Mouse (Mus musculus): ENCODE results near the gene Noc2l.
A peak's percentile ranks its signal among the peaks of the same experiment; 100 is the strongest.

Noc2l gene

DNA sequence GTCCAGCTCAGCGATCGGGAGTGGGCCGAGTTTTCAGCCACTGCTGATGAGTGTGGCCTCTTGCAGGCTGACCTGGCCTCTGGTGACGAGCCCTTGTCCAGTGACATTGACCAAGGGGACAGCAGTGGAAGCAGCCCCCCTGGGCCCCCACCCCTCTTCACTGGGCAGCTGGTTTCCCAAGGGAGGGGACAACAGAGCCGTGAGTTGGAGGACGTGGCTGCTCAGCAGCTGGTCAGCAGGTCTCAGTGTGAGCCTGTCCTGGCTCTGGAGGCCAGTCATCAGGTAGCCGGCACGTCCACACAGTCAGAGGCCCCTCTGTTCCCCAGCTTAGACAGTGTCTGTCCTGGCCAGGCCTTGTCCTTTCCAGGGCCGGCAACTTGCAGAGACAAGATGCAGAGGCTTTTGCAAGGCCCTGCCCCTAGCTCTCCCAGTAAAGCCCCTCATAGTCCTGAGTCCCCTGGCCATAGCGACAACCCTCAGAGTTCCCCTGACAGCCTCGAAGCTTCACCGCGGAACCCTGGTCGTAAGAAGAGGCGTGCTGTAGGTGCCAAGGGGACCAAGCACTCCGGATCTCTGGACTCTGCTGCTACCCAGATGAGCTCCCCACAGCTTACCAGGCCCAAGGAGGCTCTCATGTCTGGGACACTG is 18.7 kb upstream of the Noc2l start:
- no peak for DNase-seq

DNA sequence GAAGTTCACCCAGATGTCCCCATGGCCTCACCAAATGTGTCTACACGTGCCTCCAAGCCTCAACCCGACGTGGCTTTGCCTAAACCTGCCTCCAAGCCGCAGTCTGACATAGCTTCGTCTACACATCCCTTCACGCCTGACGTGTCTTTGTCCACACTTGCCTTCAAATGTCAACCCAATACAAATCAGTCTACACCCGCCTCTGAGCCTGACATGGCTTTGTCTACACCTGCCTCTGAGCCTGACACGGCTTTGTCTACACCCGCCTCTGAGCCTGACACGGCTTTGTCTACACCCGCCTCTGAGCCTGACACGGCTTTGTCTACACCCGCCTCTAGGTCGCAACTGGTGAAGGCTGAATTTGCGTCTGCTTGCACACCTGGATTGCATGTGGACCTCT is 18.0 kb upstream of the Noc2l start:
- no peak for DNase-seq

DNA sequence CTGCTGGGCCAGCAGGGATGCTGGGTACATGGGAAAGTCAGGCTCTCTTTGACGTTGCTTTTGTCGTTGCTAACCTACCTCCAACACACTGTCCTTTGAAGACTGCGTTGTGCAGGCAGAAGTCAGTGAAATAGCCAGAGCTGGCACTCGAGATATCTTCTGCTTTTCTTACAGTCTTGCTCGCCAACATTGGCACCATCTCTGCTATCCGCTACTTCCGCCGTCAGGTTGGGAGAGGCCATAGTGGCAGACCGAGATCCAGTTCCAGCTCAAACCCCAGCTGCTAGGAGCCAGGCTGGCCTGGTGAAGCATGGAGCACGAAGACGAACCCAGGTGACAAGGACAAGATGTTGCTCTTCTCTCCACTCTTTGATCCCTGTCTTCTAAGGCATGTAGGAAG is 15.9 kb upstream of the Noc2l start:
- DNase-seq, result no peak

DNA sequence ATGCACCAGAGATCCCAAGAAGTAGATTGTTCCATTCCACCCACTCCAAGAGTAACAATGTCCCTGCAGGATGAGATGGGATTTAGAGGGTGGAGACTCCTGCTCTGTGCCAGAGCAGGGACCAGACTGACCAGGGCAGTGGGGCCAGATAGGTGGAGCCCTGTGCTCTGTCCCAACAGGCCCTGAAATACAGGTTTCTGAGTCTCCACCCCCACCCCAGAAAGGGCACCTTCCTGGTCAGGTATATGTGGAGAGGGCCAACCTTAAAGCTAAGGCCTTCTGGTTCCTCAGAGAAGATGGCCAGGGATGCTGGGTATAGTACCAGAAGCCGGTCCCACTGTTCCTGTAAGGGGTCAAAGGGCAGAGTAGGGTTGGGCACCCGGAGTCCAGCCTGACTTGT is 11.5 kb upstream of the Noc2l start:
- no peak for DNase-seq

DNA sequence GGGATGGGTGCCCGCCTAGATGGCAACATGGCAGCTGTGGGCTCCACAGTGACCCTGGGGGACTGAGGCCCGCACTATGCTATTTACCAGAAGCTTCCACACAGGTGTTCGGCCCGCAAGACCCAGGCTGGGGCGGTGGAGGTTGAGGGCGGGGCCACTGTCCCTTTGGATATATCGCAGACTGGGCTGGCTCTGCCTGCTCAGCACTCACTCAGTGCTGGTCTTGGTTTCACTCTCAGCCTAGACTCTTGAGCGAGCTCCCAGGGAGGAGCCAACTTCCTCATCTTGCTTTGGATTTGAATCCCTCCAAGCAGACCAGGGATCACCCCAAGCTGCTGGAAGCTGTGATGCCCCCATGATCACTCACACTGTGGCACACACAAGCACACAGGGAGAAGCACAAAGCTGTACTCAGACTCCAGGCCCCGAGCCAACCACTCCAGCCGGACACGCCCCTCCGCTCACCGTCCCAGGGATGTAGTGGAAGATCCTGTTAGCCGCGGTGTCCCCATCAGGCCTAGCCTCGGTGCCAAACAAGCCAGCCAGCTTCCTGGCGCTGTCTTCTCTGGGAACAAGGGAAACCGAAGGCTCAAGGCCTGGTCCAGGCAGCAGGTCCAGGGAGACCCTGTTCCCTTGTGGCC is 7.9 kb upstream of the Noc2l start:
- no peak for DNase-seq

DNA sequence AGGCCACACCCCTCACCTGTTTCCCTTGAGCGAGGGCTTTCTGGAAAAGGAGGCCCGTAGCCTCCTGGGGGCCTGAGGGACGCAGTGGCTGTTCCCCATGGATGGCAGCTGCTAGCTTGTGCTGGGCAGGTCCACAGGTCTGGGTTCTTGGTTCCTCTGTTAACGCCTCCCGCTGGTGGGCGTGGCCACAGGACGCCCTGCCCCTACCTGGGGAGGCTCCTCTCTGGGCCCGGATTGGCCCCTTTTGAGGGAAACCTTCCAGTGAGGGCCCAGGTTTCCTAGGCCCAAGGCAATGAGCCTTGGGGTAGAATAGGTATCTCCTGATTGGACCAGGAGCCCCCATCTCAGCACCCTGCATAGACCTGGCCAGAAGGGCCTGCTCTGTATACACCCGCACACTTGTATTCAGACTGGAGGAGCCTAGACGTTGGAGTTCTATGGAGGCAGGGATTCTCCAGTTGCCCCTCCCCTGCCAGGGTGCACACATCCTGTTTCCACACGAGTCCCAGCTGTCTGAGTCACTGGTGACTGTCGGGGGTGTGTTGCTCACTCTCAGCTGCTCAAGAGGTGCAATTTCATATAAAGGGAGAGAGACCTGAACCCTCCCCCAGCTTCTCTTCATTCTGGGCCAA is 7.3 kb upstream of the Noc2l start:
- no peak for DNase-seq

DNA sequence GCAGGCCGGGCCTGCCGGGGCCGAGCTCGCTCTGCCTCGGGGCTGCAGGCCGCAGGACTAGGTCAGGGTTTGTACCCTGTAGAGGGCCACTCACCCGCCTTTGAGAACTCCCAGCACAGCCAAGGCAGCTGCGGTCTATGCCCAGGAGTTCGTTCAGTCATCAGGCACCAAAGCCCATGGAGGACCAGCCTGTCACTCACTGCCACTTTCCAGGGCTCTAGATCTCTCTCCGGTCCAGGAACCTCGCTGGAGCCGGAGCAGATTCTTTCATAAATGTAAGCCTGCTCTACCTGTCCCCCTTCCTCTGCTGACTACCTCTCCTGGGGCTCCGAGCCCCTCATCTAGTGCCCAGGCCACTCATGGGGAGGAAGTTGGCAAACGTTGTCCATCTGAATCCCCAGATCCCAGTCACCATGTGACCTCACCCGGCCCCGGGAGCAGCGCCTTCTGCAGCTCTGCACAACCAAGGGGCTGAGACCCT is 1.7 kb upstream of the Noc2l start:
- DNase-seq, result peak in 1 of 2 experiments; percentile 7

DNA sequence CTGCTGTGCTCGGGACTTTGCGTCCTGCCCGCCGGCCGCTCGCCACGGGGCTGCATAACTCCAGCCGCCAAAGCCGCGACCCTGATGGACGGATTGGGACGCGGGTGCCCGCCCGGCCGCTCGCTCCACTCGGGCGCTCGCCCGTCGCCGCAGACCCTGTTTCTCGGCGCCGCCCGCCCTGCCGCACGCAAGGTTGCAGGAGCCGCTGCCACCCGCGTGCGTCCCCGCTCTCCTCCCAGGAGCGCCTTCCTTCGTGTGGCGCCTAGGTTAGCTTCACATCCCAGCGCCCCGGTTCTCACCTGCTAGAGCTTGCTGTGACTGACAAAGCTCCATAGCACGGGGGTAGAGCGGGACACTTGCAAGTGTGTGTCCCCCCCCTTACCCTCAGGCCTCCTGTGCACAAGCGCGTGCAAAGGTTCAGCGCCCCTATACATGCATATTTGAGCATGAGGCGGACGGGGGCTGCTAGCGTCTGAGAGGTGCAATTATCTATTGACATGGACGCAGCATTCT is 1.1 kb upstream of the Noc2l start, which contains the start of gene Plekhn1:
Gene Plekhn1 (minus strand): TSS at position 157 of the 513 bp plus-strand sequence.
- DNase-seq, result peak; percentile 77

DNA sequence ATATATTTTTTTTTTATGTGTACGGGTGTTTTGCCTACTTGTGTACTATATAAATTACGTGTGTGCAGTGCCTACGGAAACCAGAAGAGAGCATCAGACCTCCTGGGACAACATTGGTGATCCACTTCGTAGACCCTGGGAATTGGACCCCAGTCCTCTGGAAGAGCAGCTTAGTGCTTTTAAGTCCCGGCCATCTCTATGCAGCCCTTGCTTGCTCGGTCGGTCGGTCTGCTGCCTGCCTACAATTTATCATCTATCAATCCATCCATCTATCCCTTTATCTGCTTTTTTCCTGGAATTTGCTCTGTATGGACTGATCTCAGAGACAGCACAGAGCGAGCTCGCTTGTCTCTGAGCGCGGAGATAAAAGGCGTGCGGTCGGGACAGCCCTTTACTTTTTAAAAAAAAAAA is 445 bp upstream of the Noc2l start:
- DNase-seq, result no peak

DNA sequence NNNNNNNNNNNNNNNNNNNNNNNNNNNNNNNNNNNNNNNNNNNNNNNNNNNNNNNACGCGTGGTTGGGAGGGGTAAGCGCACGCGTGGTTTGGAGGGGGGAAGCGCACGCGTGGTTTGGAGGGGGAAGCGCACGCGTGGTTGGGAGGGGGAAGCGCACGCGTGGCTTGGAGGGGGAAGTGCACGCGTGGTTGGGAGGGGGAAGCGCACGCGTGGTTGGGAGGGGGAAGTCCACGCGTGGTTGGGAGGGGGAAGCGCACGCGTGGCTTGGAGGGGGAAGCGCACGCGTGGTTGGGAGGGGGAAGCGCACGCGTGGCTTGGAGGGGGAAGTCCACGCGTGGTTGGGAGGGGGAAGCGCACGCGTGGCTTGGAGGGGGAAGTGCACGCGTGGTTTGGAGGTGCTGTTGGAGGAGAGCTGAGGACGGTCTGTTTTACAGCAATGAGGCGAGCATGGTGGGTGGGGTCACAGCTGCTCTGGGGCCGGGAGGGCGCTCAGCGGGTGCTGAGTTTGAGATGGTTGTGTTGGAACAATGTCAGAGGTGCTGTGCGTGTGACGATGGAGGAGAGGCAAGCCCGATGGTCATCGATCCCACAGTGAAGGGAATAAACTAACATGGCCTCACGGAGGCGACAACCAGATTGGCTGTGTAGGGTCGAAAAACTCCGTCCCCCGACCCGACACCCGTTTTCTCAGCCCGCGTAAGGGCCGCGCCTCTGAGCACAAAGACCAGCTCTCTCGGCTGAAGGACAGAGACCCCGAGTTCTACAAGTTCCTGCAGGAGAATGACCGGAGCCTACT is 1.0 kb downstream of the Noc2l start:
- DNase-seq, result peak; percentile 28 to 39

DNA sequence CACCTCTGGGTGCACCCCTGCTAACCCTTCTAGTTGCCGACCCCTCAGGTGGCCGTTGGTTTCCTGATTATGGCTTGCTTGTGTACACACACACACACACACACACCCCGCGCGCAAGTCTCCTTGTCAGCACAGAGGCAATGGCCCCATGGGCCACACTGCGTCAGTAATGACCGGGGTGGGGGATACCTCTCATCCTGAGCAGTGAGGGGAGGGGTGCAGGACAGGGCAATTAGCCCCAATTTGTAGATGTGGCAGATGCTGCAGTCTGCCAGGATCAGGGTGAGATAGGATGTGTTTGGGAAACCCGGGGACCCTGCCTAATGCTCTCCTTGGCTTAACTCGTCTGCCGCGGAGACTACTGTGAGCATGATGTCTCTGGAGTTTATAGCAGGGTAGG is 13.8 kb downstream of the Noc2l start:
- no peak for DNase-seq

DNA sequence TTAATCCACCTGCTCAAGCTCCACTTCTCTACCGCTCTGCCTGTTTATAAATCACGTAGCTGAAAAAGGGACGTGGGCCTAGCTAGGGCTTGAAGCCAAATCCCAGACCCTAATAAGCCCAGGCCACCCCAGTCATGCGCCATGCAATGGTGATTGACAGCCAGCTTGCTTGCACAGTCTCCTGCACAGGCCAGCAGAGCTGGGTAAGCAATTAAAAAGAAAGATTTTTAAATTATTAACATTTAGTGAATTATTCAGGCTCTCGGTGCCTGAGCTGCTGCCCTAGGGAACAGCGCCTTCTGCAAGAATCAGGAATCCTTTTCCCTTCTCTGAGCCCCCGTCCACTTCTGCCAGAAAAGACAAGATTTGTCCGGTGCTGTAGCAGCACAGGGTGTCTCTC is 15.3 kb downstream of the Noc2l start:
- DNase-seq, result no peak

DNA sequence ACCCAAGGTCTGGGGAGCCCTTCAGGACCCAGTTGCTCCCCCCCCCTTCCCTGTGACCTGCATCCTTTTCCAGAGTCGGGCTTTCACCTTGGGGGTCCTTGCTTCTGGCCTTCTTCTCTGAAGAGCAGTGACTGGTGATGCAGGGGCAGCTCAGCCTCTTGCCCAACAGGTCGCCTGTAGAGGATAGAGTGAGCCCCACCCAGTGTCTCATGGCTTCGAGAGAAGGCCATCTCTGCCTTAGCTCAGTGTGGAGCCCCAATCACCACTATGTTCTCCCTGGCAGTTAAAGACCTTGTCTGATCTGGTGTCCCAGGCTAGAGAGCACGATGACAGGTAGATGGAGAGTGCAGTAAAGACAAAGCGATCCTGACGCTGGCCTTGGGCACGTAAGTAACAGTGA is 16.3 kb downstream of the Noc2l start:
- no peak for DNase-seq

DNA sequence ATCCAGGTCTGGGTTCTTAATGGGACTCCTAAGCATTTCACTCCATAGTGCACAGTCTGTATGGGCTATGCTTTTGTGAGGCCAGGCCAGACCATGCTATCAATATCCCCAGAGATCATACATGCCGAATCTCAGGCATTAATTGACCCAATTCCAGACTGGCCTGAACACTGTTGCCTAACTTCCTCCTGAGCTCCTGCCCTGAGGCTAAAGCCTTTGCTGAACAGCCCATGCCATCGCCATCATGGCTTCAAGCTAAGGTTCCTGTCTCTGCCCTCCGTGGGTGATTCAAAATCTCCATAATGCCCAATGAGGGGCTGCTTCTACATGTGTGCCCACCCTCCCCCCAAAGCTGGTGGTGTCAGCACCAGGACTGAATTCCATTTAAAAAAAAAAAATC is 16.8 kb downstream of the Noc2l start:
- no peak for DNase-seq

DNA sequence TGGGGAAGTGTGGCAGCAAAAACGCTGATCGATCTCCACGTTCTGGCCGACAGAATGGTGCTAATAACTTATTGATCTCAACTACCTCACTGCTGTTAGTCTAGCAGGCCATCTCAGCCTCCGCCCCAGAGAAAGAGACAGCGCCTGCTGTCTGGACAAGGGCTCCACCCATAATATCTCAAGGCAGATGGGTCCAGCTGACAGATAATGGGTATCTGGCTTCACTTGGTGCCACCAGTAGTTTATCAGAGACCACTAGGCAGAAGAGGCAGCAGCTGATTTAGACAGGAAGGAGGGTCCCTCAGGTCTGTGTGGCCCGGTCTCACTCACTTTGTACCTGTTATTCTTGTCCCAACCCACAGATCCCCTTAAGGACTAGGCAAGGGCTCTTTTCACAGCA is 17.2 kb downstream of the Noc2l start:
- DNase-seq, result no peak

DNA sequence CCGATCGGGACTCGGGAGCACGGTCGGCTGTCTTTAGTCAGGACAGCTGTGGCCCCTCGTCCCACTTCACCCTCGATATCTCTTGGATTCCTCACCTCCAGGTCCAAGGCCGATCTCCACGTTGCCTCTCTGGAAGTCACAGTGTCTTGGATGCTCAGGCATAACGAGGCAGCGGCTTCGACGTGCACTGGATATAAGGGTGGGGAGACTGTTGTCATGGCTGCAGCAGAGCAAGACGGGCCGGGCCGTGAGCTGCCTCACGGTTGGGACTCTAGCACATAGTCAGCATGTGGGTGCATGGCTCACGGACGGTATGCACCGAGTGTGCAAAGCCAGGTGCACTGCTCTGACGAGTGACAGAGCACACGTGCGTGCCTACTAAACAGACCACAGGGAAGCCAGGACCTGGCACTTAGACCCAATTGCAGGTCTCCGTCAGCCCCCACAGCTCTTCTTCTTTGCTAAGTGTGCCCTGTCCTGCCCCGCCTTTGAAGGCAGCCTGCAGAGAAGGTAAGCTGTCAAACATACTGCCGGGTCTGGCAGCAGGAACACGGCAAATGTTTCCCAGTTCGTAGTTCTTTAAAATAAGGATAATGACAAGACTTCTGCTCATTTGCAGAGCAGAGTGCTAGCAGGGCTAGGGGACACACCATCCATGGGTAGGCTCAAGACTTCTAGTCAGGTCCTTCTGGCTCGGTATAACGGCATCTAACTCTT is 18.7 kb downstream of the Noc2l start:
- DNase-seq, result peak; percentile 54 to 60

DNA sequence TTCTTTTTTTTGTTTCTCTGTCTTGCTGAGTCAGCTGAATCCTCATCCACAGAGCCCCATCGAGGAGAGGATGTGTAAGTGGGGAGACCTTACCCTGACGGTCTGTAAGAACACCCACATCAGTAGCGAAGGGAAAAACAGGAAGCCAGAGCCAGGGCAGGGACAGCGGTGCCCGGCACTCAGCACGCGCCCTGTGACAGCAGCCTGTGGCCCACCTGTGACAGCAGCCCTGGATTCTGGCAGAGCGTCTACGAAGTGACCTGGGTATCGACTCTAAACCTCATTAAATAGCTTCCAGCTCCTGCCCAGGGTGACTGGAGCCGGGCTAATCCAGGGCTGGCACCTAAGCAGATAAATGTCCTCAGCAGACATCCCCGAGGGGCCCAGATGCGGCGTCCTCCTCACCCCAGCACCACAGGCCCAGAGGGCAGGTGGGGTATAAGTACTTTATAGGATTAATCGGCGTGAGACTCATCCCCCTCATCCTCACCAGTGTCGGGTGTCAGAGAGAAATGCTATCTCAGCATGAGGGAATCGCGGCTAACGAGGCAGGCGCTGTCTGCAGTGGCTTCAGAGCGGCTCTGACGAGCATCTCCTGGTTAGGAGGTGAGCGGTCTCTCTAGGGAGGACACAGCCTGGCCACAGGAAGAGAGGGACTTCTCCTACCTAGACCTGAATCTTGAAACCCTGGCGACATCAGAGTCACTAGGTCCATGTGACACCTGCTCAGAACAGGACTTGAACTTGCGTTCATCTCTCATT is 19.4 kb downstream of the Noc2l start, which contains the start of gene Samd11:
Gene Samd11 (minus strand): TSS at position 580 of the 762 bp plus-strand sequence.
- DNase-seq, result peak; percentile 37 to 44

Data from B cell, adult 2 months (primary cell).